Comparison of ENCODE assay signal across 29 mouse cellular contexts in genomic region chr14:103073825-103074224, GRCm38 (mm10). TPM values are rescaled to one million over a fixed set of nuclear protein-coding genes. Genes with fewer than 3 reads are reported as not detected.
DNase-seq lines count a peak whose midpoint lies in the region; ATAC-seq and TF ChIP-seq lines count a peak whose summit lies in the region.
"Had no signal": no experiment of that assay in that cellular context is flagged by ENCODE, and none has a peak within 500 bp of the region (broad histone marks: within the 10 kb centered on the region; RNA-seq: fewer than 3 reads in every experiment).

No protein-coding gene starts in this region.

- TF ChIP-seq POLR2A in CH12.LX (IDR thresholded peaks at IDR 0.05; ENCODE audit: low read depth, low read length), result no peak

- no peak overlapping the region for H3K4me2 ChIP-seq in CH12.LX (ENCODE audit: insufficient read depth, low read depth, poor library complexity, severe bottlenecking)
- H3K4me2 ChIP-seq in kidney, embryonic 14.5 days (replicated peaks; ENCODE audit: low read depth, low read length), result no peak overlapping the region
- H3K4me2 ChIP-seq: embryonic facial prominence, embryonic 13.5 days; embryonic facial prominence, embryonic 15.5 days; forebrain, embryonic 12.5 days had no signal

- no peak for ATAC-seq in kidney, embryonic 14.5 days (ENCODE audit: low FRiP score, low TSS enrichment)
- ATAC-seq: activated CD4-positive, CD25-positive, alpha-beta regulatory T cell, adult 4 months; CD4-positive, CD25-positive, alpha-beta regulatory T cell, adult 4 months; forebrain, embryonic 14.5 days; forebrain, embryonic 16.5 days had no signal

- no peak overlapping the region for H3K27ac ChIP-seq in heart, embryonic 10.5 days
- no peak overlapping the region for H3K27ac ChIP-seq in CH12.LX (ENCODE audit: insufficient read depth, low read depth)
- no peak overlapping the region for H3K27ac ChIP-seq in kidney, embryonic 14.5 days (ENCODE audit: low read depth, low read length)
- H3K27ac ChIP-seq: embryonic facial prominence, embryonic 13.5 days; embryonic facial prominence, embryonic 15.5 days; forebrain, embryonic 10.5 days; forebrain, embryonic 12.5 days had no signal

- peaks cover 7% of the 10 kb centered on the region for H3K79me2 ChIP-seq in CH12.LX (replicated peaks; ENCODE audit: control insufficient read depth, extremely low read depth, insufficient read depth, poor library complexity, severe bottlenecking)

- H3K4me1 ChIP-seq in heart, embryonic 10.5 days, result peaks cover 8% of the 10 kb centered on the region; the same call in 1 of the 2 replicates
- peaks cover 3 to 20% of the 10 kb centered on the region in 2 experiments; a peak in 3 of 4 replicates for H3K4me1 ChIP-seq in CH12.LX (ENCODE audit: control insufficient read depth in 1 of 2, insufficient read depth in 2 of 2)
- H3K4me1 ChIP-seq in kidney, embryonic 14.5 days (ENCODE audit: control insufficient read depth, insufficient read depth, low read length), result 0 out of 2 replicates have a peak, but pooled peaks cover 3% of the 10 kb centered on the region

- no peak overlapping the region for H3K4me3 ChIP-seq in heart, embryonic 10.5 days
- H3K4me3 ChIP-seq in CH12.LX (replicated peaks in 1 of 3; ENCODE audit: low read depth in 2 of 3, low read length in 2 of 3, poor library complexity in 1 of 3), result no peak overlapping the region
- H3K4me3 ChIP-seq in kidney, embryonic 14.5 days (ENCODE audit: low read length), result no peak overlapping the region
- H3K4me3 ChIP-seq: embryonic facial prominence, embryonic 13.5 days; embryonic facial prominence, embryonic 15.5 days; erythroblast, embryonic 14.5 days; forebrain, embryonic 10.5 days; forebrain, embryonic 12.5 days had no signal

- dilution Hi-C loops in CH12.LX (cut with MboI; ENCODE audit: extremely low pct_ligation_motif_present, extremely low pct_unique_long_range_greater_than_20kb, low sequenced_read_pairs), result no loop called here

- no peak overlapping the region for H3K9ac ChIP-seq in CH12.LX (ENCODE audit: insufficient read depth, low read depth)
- no peak overlapping the region for H3K9ac ChIP-seq in kidney, embryonic 14.5 days (ENCODE audit: low read depth, low read length)
- H3K9ac ChIP-seq: embryonic facial prominence, embryonic 13.5 days; embryonic facial prominence, embryonic 15.5 days; forebrain, embryonic 12.5 days had no signal

- no peak for TF ChIP-seq EP300 in CH12.LX (IDR thresholded peaks at IDR 0.05; ENCODE audit: low read length)

- TF ChIP-seq CTCF in CH12.LX (conservative IDR thresholded peaks at IDR 0.05 in 1 of 2, IDR thresholded peaks at IDR 0.05 in 1 of 2; ENCODE audit: low read depth in 2 of 2, low read length in 2 of 2), result no peak

- peak; percentile 66 for DNase-seq in heart, adult 11 months
- no peak for DNase-seq in heart, embryonic 10.5 days (ENCODE audit: low spot score)
- DNase-seq in CH12.LX (ENCODE audit: extremely low read depth), result no peak
- peak; percentile 39 for DNase-seq in ES-CJ7 (ENCODE audit: low read depth, low spot score)
- DNase-seq in R1 (ENCODE audit: low read depth, low spot score), result peak; percentile 78
- DNase-seq in T-cell, adult 2 months (ENCODE audit: low spot score), result no peak
- no peak for DNase-seq in layer of hippocampus, postnatal 36 days
- DNase-seq: adrenal gland, postnatal 10 days; adrenal gland, postnatal 25 days; cerebellum, adult 11 months; cerebellum, adult 2 months; cerebellum, adult 9-11 months; cerebellum, postnatal 14 days; cerebellum, postnatal 36 days; embryo, embryonic 11 days had no signal

- 94% methylated on average over 8 of the region's 8 CpGs for WGBS in heart, embryonic 10.5 days
- WGBS in kidney, embryonic 14.5 days, result 96% methylated on average over 8 of the region's 8 CpGs

- in situ Hi-C loops in CH12.LX (cut with MboI; ENCODE audit: low pct_ligation_motif_present, low pct_unique_long_range_greater_than_20kb, low sequenced_read_pairs), result loop anchor here (25.0 kb wide), 1 partner anchor 613 kb away; no protein-coding TSS in a partner anchor

- H3K27me3 ChIP-seq in heart, embryonic 10.5 days (ENCODE audit: insufficient read depth, poor library complexity, severe bottlenecking), result no peaks in the 10 kb centered on the region
- H3K27me3 ChIP-seq in CH12.LX (replicated peaks), result no peaks in the 10 kb centered on the region
- H3K27me3 ChIP-seq in kidney, embryonic 14.5 days (ENCODE audit: control insufficient read depth, insufficient read depth, low read length), result no peaks in the 10 kb centered on the region
- H3K27me3 ChIP-seq: embryonic facial prominence, embryonic 13.5 days; embryonic facial prominence, embryonic 15.5 days; forebrain, embryonic 12.5 days had no signal

- peaks cover 55% of the 10 kb centered on the region for H3K36me3 ChIP-seq in heart, embryonic 10.5 days
- H3K36me3 ChIP-seq in CH12.LX (replicated peaks in 1 of 2; ENCODE audit: control insufficient read depth in 1 of 2, insufficient read depth in 1 of 2, low read length in 1 of 2), result peaks cover 47 to 68% of the 10 kb centered on the region in 2 experiments
- peaks cover 32% of the 10 kb centered on the region; the same call in 1 of the 2 replicates for H3K36me3 ChIP-seq in kidney, embryonic 14.5 days (ENCODE audit: control insufficient read depth, insufficient read depth, low read length)

- TF ChIP-seq RAD21 in CH12.LX (IDR thresholded peaks at IDR 0.05; ENCODE audit: low read depth, low read length), result no peak

- no peaks in the 10 kb centered on the region for H3K9me3 ChIP-seq in heart, embryonic 10.5 days
- no peaks in the 10 kb centered on the region for H3K9me3 ChIP-seq in CH12.LX (replicated peaks; ENCODE audit: low read length)
- H3K9me3 ChIP-seq in kidney, embryonic 14.5 days (ENCODE audit: control insufficient read depth, low read length), result no peaks in the 10 kb centered on the region
- H3K9me3 ChIP-seq: embryonic facial prominence, embryonic 13.5 days; embryonic facial prominence, embryonic 15.5 days; forebrain, embryonic 10.5 days; forebrain, embryonic 12.5 days had no signal

TF ChIP-seq in CH12.LX, 34 proteins besides CTCF, POLR2A, EP300 and RAD21:
- TF ChIP-seq ZKSCAN1 (IDR thresholded peaks at IDR 0.05; ENCODE audit: borderline replicate concordance, low read depth, low read length), result no peak
- no peak for TF ChIP-seq JUND (conservative IDR thresholded peaks at IDR 0.05; ENCODE audit: low read depth, low read length)
- TF ChIP-seq CHD1 (IDR thresholded peaks at IDR 0.05; ENCODE audit: low read depth, low read length), result no peak
- TF ChIP-seq MAFK (IDR thresholded peaks at IDR 0.05; ENCODE audit: insufficient replicate concordance, low read length), result peak; percentile 70

RNA-seq across cellular contexts. Expression of gene Cln5, which starts 3.8 kb away (rescaled TPM):
- 28.3 and 30.5 TPM in 2 replicates for polyA plus RNA-seq in heart, embryonic 10.5 days (2016; fragmentation: Nextera tagmentation; extraction: Ambion mirVana)
- total RNA-seq in CH12.LX (2012; rRNA removed) (27.0 and 29.2 TPM in 2 replicates), CH12.LX (2014; rRNA removed) (51.5 and 62.0 TPM in 2 replicates)
- polyA plus RNA-seq in CH12.LX (2012; ENCODE audit: insufficient read length, low read depth), result 33.5 and 34.7 TPM in 2 replicates
- 26.5 and 38.3 TPM in 2 replicates for polyA plus RNA-seq in kidney, embryonic 14.5 days (2014; fragmentation: Nextera tagmentation; extraction: Ambion mirVana)
- 10 to 100 TPM in 1 of 2 experiments, 1 to 10 TPM in 1; 9.6 to 10.6 TPM for total RNA-seq in layer of hippocampus, postnatal 36 days (2021)

RNA-seq across cellular contexts. Expression of gene Fbxl3, which starts 25.5 kb away (rescaled TPM):
- 18.4 TPM in 2 replicates for polyA plus RNA-seq in heart, embryonic 10.5 days (2016; fragmentation: Nextera tagmentation; extraction: Ambion mirVana)
- 21.4 and 22.6 TPM in 2 replicates for total RNA-seq in CH12.LX (2012; rRNA removed)
- total RNA-seq in CH12.LX (2014; rRNA removed), result 37.5 and 39.5 TPM in 2 replicates
- 37.1 and 43.3 TPM in 2 replicates for polyA plus RNA-seq in CH12.LX (2012; ENCODE audit: insufficient read length, low read depth)
- 24.0 and 35.6 TPM in 2 replicates for polyA plus RNA-seq in kidney, embryonic 14.5 days (2014; fragmentation: Nextera tagmentation; extraction: Ambion mirVana)
- total RNA-seq in layer of hippocampus, postnatal 36 days (2021), result 100 to 1,000 TPM in 1 of 2 experiments, 10 to 100 TPM in 1; 96.2 to 100 TPM

RNA-seq across cellular contexts. Expression of gene Acod1, which starts 27.0 kb away (rescaled TPM):
- polyA plus RNA-seq in heart, embryonic 10.5 days (2016; fragmentation: Nextera tagmentation; extraction: Ambion mirVana), result 0.08 TPM in 1 of 2 replicates, not detected in the other
- 0.88 and 1.6 TPM in 2 replicates for total RNA-seq in CH12.LX (2012; rRNA removed)
- 0.16 and 0.24 TPM in 2 replicates for total RNA-seq in CH12.LX (2014; rRNA removed)
- 0.09 TPM in 1 of 2 replicates, not detected in the other for polyA plus RNA-seq in CH12.LX (2012; ENCODE audit: insufficient read length, low read depth)
- not detected in 2 replicates for polyA plus RNA-seq in kidney, embryonic 14.5 days (2014; fragmentation: Nextera tagmentation; extraction: Ambion mirVana)
- not detected for total RNA-seq in layer of hippocampus, postnatal 36 days (2021)
- total RNA-seq: adrenal gland, adult 18-20 months; adrenal gland, postnatal 10 days; adrenal gland, postnatal 25 days; adrenal gland, postnatal 4 days; MEL had no signal
- polyA plus RNA-seq: activated CD4-positive, CD25-positive, alpha-beta regulatory T cell, adult 4 months; embryonic facial prominence, embryonic 11.5 days; embryonic facial prominence, embryonic 13.5 days; embryonic facial prominence, embryonic 15.5 days; erythroblast, embryonic 14.5 days; forebrain, embryonic 10.5 days; forebrain, embryonic 14.5 days; forebrain, embryonic 16.5 days had no signal

Comparison
In these comparisons a context has a peak if more than half of its experiments do, and no peak if none do; other contexts are left out.
1. DNase-seq: peak in heart, adult 11 months (single experiment), ES-CJ7 (single experiment) and R1 (single experiment); none in heart, embryonic 10.5 days (single experiment), CH12.LX (single experiment), T-cell, adult 2 months (single experiment) and layer of hippocampus, postnatal 36 days (0 of 2).